Mouse (Mus musculus): ENCODE measurements at regions not wholly inside any gene's neighbourhood (a gene's known extent, or its start where the extent isn't known, plus 50 kb on each side); places are given as distances from the start of the nearest gene placed in this dataset.

GRCm38 (mm10) chr6:143482868-143483267 lies 315.8 kb downstream of the Etnk1 start:
- intact Hi-C loops (cut with DNase I), result no loop called here

- intact Hi-C loops (cut with DNase I), result no loop called here
Observed at GRCm38 (mm10) chr6:143484941-143485340, 317.9 kb downstream of the Etnk1 start.

- intact Hi-C loops (cut with DNase I), result no loop called here
Observed at GRCm38 (mm10) chr6:143487003-143487402, 320.0 kb downstream of the Etnk1 start.

- intact Hi-C loops (cut with DNase I), result no loop called here
Observed at GRCm38 (mm10) chr6:143490019-143490418, 323.0 kb downstream of the Etnk1 start.

- intact Hi-C loops (cut with DNase I), result no loop called here
Observed at GRCm38 (mm10) chr6:143491380-143491779, 324.4 kb downstream of the Etnk1 start.

GRCm38 (mm10) chr6:143493543-143493942 lies 326.5 kb downstream of the Etnk1 start:
- intact Hi-C loops (cut with DNase I), result no loop called here

- intact Hi-C loops (cut with DNase I), result no loop called here
Observed at GRCm38 (mm10) chr6:143494341-143494740, 327.3 kb downstream of the Etnk1 start.

- intact Hi-C loops (cut with DNase I), result no loop called here
Observed at GRCm38 (mm10) chr6:143494886-143495285, 327.9 kb downstream of the Etnk1 start.

GRCm38 (mm10) chr6:143498764-143499163 lies 331.7 kb downstream of the Etnk1 start:
- intact Hi-C loops (cut with DNase I), result no loop called here

GRCm38 (mm10) chr6:143499259-143500043 lies 332.4 kb downstream of the Etnk1 start:
- intact Hi-C loops (cut with DNase I), result no loop called here

GRCm38 (mm10) chr6:143502803-143503202 lies 335.8 kb downstream of the Etnk1 start:
- intact Hi-C loops (cut with DNase I), result no loop called here

- intact Hi-C loops (cut with DNase I), result no loop called here
Observed at GRCm38 (mm10) chr6:143503953-143504352, 336.9 kb downstream of the Etnk1 start.

GRCm38 (mm10) chr6:143513459-143513858 lies 346.4 kb downstream of the Etnk1 start:
- intact Hi-C loops (cut with DNase I), result no loop called here

- intact Hi-C loops (cut with DNase I), result no loop called here
Observed at GRCm38 (mm10) chr6:143515137-143515536, 348.1 kb downstream of the Etnk1 start.

- intact Hi-C loops (cut with DNase I), result no loop called here
Observed at GRCm38 (mm10) chr6:143516746-143517145, 349.7 kb downstream of the Etnk1 start.

GRCm38 (mm10) chr6:143518476-143518875 lies 351.5 kb downstream of the Etnk1 start:
- intact Hi-C loops (cut with DNase I), result no loop called here

GRCm38 (mm10) chr6:143519668-143520067 lies 352.6 kb downstream of the Etnk1 start:
- intact Hi-C loops (cut with DNase I), result no loop called here

GRCm38 (mm10) chr6:143525092-143525491 lies 358.1 kb downstream of the Etnk1 start:
- intact Hi-C loops (cut with DNase I), result no loop called here

GRCm38 (mm10) chr6:143528898-143529297 lies 361.9 kb downstream of the Etnk1 start:
- intact Hi-C loops (cut with DNase I), result no loop called here

- intact Hi-C loops (cut with DNase I), result no loop called here
Observed at GRCm38 (mm10) chr6:143530372-143531224, 363.6 kb downstream of the Etnk1 start.

GRCm38 (mm10) chr6:143531477-143531876 lies 364.5 kb downstream of the Etnk1 start:
- intact Hi-C loops (cut with DNase I), result no loop called here

- intact Hi-C loops (cut with DNase I), result no loop called here
Observed at GRCm38 (mm10) chr6:143532380-143532779, 365.4 kb downstream of the Etnk1 start.

Measured in adrenal gland (tissue).